Mouse (Mus musculus): ENCODE results near the gene Hhex.

Hhex gene

GRCm38 (mm10) chr19:37434263-37434951 lies at the start of gene Hhex:
Hhex (plus strand) TSS chr19:37434810.
- no peaks in the 10 kb centered on the region for H3K9me3 ChIP-seq (ENCODE audit: low read length)
- TF ChIP-seq POU5F1 (IDR thresholded peaks at IDR 0.05; ENCODE audit: borderline replicate concordance, low read length) (no peak), NANOG (IDR thresholded peaks at IDR 0.05; ENCODE audit: borderline replicate concordance, low read length) (no peak), CTCF (conservative IDR thresholded peaks at IDR 0.05; ENCODE audit: low read length) (no peak)
- H3K36me3 ChIP-seq (ENCODE audit: insufficient read depth, low read length) = peaks cover 15% of the 10 kb centered on the region
- H3K27me3 ChIP-seq (ENCODE audit: insufficient read depth, low read length) = peaks cover 65% of the 10 kb centered on the region
- H3K4me3 ChIP-seq (replicated peaks; ENCODE audit: low read length) = peak within 1 kb of the TSS; percentile 93
- H3K4me1 ChIP-seq (replicated peaks; ENCODE audit: low read depth, low read length) = peaks cover 44% of the 10 kb centered on the region

- TF ChIP-seq NANOG (IDR thresholded peaks at IDR 0.05; ENCODE audit: borderline replicate concordance, low read length) = no peak
- no peak for TF ChIP-seq CTCF (conservative IDR thresholded peaks at IDR 0.05; ENCODE audit: low read length)
- TF ChIP-seq POU5F1 (IDR thresholded peaks at IDR 0.05; ENCODE audit: borderline replicate concordance, low read length) = no peak
- H3K27me3 ChIP-seq (ENCODE audit: insufficient read depth, low read length) = no peaks in the 10 kb centered on the region
Observed at GRCm38 (mm10) chr19:37386126-37386525, 48.5 kb upstream of the Hhex start.

GRCm38 (mm10) chr19:37391869-37392268 lies 42.7 kb upstream of the Hhex start:
- H3K27me3 ChIP-seq (ENCODE audit: insufficient read depth, low read length) = no peaks in the 10 kb centered on the region
- peaks cover 97% of the 10 kb centered on the region for H3K36me3 ChIP-seq (ENCODE audit: insufficient read depth, low read length)
- H3K4me1 ChIP-seq (replicated peaks; ENCODE audit: low read depth, low read length) = peaks cover 20% of the 10 kb centered on the region

More at GRCm38 (mm10) chr19:37386126-37386525, 48.5 kb upstream of the Hhex start:
- H3K4me1 ChIP-seq (replicated peaks; ENCODE audit: low read depth, low read length) = peaks cover 40% of the 10 kb centered on the region
- no peak overlapping the region for H3K4me3 ChIP-seq (replicated peaks; ENCODE audit: low read length)
- H3K36me3 ChIP-seq (ENCODE audit: insufficient read depth, low read length) = peaks cover 89% of the 10 kb centered on the region
- H3K9me3 ChIP-seq (ENCODE audit: low read length) = no peaks in the 10 kb centered on the region

GRCm38 (mm10) chr19:37396279-37396678 lies 38.3 kb upstream of the Hhex start:
- Histone ChIP-seq H3K4me3 (replicated peaks; ENCODE audit: low read length) (no peak overlapping the region), H3K9me3 (ENCODE audit: low read length) (no peaks in the 10 kb centered on the region), H3K36me3 (ENCODE audit: insufficient read depth, low read length) (peaks cover 91% of the 10 kb centered on the region), H3K4me1 (replicated peaks; ENCODE audit: low read depth, low read length) (peaks cover 61% of the 10 kb centered on the region), H3K27me3 (ENCODE audit: insufficient read depth, low read length) (no peaks in the 10 kb centered on the region)
- no peak for TF ChIP-seq NANOG (IDR thresholded peaks at IDR 0.05; ENCODE audit: borderline replicate concordance, low read length)
- TF ChIP-seq POU5F1 (IDR thresholded peaks at IDR 0.05; ENCODE audit: borderline replicate concordance, low read length) = no peak
- TF ChIP-seq CTCF (conservative IDR thresholded peaks at IDR 0.05; ENCODE audit: low read length) = no peak

More at GRCm38 (mm10) chr19:37391869-37392268, 42.7 kb upstream of the Hhex start:
- no peaks in the 10 kb centered on the region for H3K9me3 ChIP-seq (ENCODE audit: low read length)
- H3K4me3 ChIP-seq (replicated peaks; ENCODE audit: low read length) = no peak overlapping the region
- TF ChIP-seq NANOG (IDR thresholded peaks at IDR 0.05; ENCODE audit: borderline replicate concordance, low read length) (no peak), CTCF (conservative IDR thresholded peaks at IDR 0.05; ENCODE audit: low read length) (no peak), POU5F1 (IDR thresholded peaks at IDR 0.05; ENCODE audit: borderline replicate concordance, low read length) (no peak)

GRCm38 (mm10) chr19:37400936-37401335 lies 33.7 kb upstream of the Hhex start:
- Histone ChIP-seq H3K27me3 (ENCODE audit: insufficient read depth, low read length) (no peaks in the 10 kb centered on the region), H3K36me3 (ENCODE audit: insufficient read depth, low read length) (peaks cover 92% of the 10 kb centered on the region), H3K9me3 (ENCODE audit: low read length) (no peaks in the 10 kb centered on the region), H3K4me1 (replicated peaks; ENCODE audit: low read depth, low read length) (peaks cover 68% of the 10 kb centered on the region), H3K4me3 (replicated peaks; ENCODE audit: low read length) (peak overlapping the region; percentile 27; the same call in 1 of the 2 replicates)
- peak; percentile 92 for TF ChIP-seq NANOG (IDR thresholded peaks at IDR 0.05; ENCODE audit: borderline replicate concordance, low read length)
- TF ChIP-seq CTCF (conservative IDR thresholded peaks at IDR 0.05; ENCODE audit: low read length) = peak; percentile 43
- no peak for TF ChIP-seq POU5F1 (IDR thresholded peaks at IDR 0.05; ENCODE audit: borderline replicate concordance, low read length)

GRCm38 (mm10) chr19:37418294-37418693 lies 16.3 kb upstream of the Hhex start:
- Histone ChIP-seq H3K4me1 (replicated peaks; ENCODE audit: low read depth, low read length) (peaks cover 31% of the 10 kb centered on the region), H3K9me3 (ENCODE audit: low read length) (no peaks in the 10 kb centered on the region), H3K4me3 (replicated peaks; ENCODE audit: low read length) (no peak overlapping the region), H3K27me3 (ENCODE audit: insufficient read depth, low read length) (no peaks in the 10 kb centered on the region), H3K36me3 (ENCODE audit: insufficient read depth, low read length) (peaks cover 90% of the 10 kb centered on the region)
- no peak for TF ChIP-seq NANOG (IDR thresholded peaks at IDR 0.05; ENCODE audit: borderline replicate concordance, low read length)
- peak; percentile 40 for TF ChIP-seq CTCF (conservative IDR thresholded peaks at IDR 0.05; ENCODE audit: low read length)

GRCm38 (mm10) chr19:37419613-37420012 lies 15.0 kb upstream of the Hhex start:
- TF ChIP-seq NANOG (IDR thresholded peaks at IDR 0.05; ENCODE audit: borderline replicate concordance, low read length) (no peak), CTCF (conservative IDR thresholded peaks at IDR 0.05; ENCODE audit: low read length) (peak; percentile 74), POU5F1 (IDR thresholded peaks at IDR 0.05; ENCODE audit: borderline replicate concordance, low read length) (no peak)
- H3K9me3 ChIP-seq (ENCODE audit: low read length) = no peaks in the 10 kb centered on the region
- no peak overlapping the region for H3K4me3 ChIP-seq (replicated peaks; ENCODE audit: low read length)
- peaks cover 81% of the 10 kb centered on the region for H3K36me3 ChIP-seq (ENCODE audit: insufficient read depth, low read length)
- peaks cover 24% of the 10 kb centered on the region for H3K4me1 ChIP-seq (replicated peaks; ENCODE audit: low read depth, low read length)
- H3K27me3 ChIP-seq (ENCODE audit: insufficient read depth, low read length) = no peaks in the 10 kb centered on the region

- peaks cover 32% of the 10 kb centered on the region for H3K27me3 ChIP-seq (ENCODE audit: insufficient read depth, low read length)
- peaks cover under 1% of the 10 kb centered on the region; the same call in 1 of the 2 replicates for H3K36me3 ChIP-seq (ENCODE audit: insufficient read depth, low read length)
- H3K9me3 ChIP-seq (ENCODE audit: low read length) = no peaks in the 10 kb centered on the region
- no peak overlapping the region for H3K4me3 ChIP-seq (replicated peaks; ENCODE audit: low read length)
- H3K4me1 ChIP-seq (replicated peaks; ENCODE audit: low read depth, low read length) = peaks cover 15% of the 10 kb centered on the region
- TF ChIP-seq CTCF (conservative IDR thresholded peaks at IDR 0.05; ENCODE audit: low read length) (no peak), NANOG (IDR thresholded peaks at IDR 0.05; ENCODE audit: borderline replicate concordance, low read length) (no peak), POU5F1 (IDR thresholded peaks at IDR 0.05; ENCODE audit: borderline replicate concordance, low read length) (no peak)
Observed at GRCm38 (mm10) chr19:37428589-37428988, 6.0 kb upstream of the Hhex start.
